25 mouse cellular contexts compared by ENCODE assay signal in the genomic region with DNA sequence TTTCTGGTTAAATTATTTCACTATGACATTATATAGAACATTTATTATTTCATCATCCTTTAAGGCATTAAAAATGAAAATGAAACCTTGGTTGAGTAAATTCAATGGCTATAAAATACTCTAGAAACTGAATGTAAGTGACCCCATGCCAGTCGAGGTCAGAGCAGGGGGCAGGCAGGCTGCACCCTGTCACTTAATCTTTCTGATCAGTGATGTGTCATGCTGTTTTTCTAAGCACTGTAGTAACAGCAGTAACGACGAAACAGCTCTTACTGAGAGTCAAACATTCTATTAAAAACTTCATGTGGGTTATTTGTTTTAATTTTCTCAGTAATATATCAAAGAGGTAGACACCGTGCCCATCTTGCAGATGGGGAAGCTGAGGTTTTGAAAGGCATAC.
A peak's percentile ranks its signal among the peaks of the same experiment; 100 is the strongest.
DNase-seq lines count a peak whose midpoint lies in the region; ATAC-seq lines count a peak whose summit lies in the region.
"Had no signal": no experiment of that assay in that cellular context is flagged by ENCODE, and none has a peak within 500 bp of the region (broad histone marks: within the 10 kb centered on the region; RNA-seq: fewer than 3 reads in every experiment).

No protein-coding gene starts in this region.

- no peak overlapping the region for H3K4me3 ChIP-seq in heart, embryonic 10.5 days
- H3K4me3 ChIP-seq in heart, embryonic 13.5 days, result no peak overlapping the region
- H3K4me3 ChIP-seq in heart, embryonic 11.5 days (ENCODE audit: low read depth, low read length), result no peak overlapping the region
- H3K4me3 ChIP-seq: embryonic facial prominence, embryonic 12.5 days; embryonic facial prominence, embryonic 15.5 days; erythroblast, embryonic 14.5 days; forebrain, embryonic 10.5 days; forebrain, embryonic 12.5 days had no signal

- H3K9me3 ChIP-seq in heart, embryonic 10.5 days, result no peaks in the 10 kb centered on the region
- H3K9me3 ChIP-seq in heart, embryonic 13.5 days, result no peaks in the 10 kb centered on the region
- no peaks in the 10 kb centered on the region for H3K9me3 ChIP-seq in heart, embryonic 11.5 days (replicated peaks; ENCODE audit: control insufficient read depth, low read length)
- H3K9me3 ChIP-seq: embryonic facial prominence, embryonic 12.5 days; embryonic facial prominence, embryonic 15.5 days; forebrain, embryonic 10.5 days; forebrain, embryonic 12.5 days had no signal

- no peak for DNase-seq in heart, embryonic 10.5 days (ENCODE audit: low spot score)
- no peak for DNase-seq in heart, postnatal 4 days
- DNase-seq in gastrocnemius, adult 8-10 months (ENCODE audit: low spot score in 2 of 2), result no peak
- DNase-seq in frontal cortex, postnatal 14 days (ENCODE audit: low spot score in 2 of 2), result no peak
- DNase-seq: adrenal gland, adult 8-10 months; adrenal gland, postnatal 14 days; adrenal gland, postnatal 36 days; cerebellum, adult 11-12 months; cerebellum, adult 2 months; cerebellum, adult 9-10 months; cerebellum, postnatal 10 days; cerebellum, postnatal 25 days; embryo, embryonic 11 days had no signal

- no peak overlapping the region for H3K9ac ChIP-seq in heart, embryonic 13.5 days
- H3K9ac ChIP-seq in heart, embryonic 11.5 days (ENCODE audit: low read depth, low read length), result no peak overlapping the region
- H3K9ac ChIP-seq: embryonic facial prominence, embryonic 12.5 days; embryonic facial prominence, embryonic 15.5 days; forebrain, embryonic 12.5 days had no signal

- H3K27me3 ChIP-seq in heart, embryonic 10.5 days (ENCODE audit: insufficient read depth, poor library complexity, severe bottlenecking), result no peaks in the 10 kb centered on the region
- no peaks in the 10 kb centered on the region for H3K27me3 ChIP-seq in heart, embryonic 13.5 days (replicated peaks)
- no peaks in the 10 kb centered on the region for H3K27me3 ChIP-seq in heart, embryonic 11.5 days (ENCODE audit: control insufficient read depth, insufficient read depth, low read length)
- H3K27me3 ChIP-seq: embryonic facial prominence, embryonic 12.5 days; embryonic facial prominence, embryonic 15.5 days; forebrain, embryonic 12.5 days; Patski had no signal

- H3K4me1 ChIP-seq in heart, embryonic 10.5 days, result peaks cover 41% of the 10 kb centered on the region
- H3K4me1 ChIP-seq in heart, embryonic 13.5 days, result peaks cover 51% of the 10 kb centered on the region
- H3K4me1 ChIP-seq in heart, embryonic 11.5 days (ENCODE audit: control insufficient read depth, insufficient read depth, low read length), result peaks cover 33% of the 10 kb centered on the region

- H3K36me3 ChIP-seq in heart, embryonic 10.5 days, result no peaks in the 10 kb centered on the region
- peaks cover 3% of the 10 kb centered on the region; the same call in 1 of the 2 replicates for H3K36me3 ChIP-seq in heart, embryonic 13.5 days
- no peaks in the 10 kb centered on the region for H3K36me3 ChIP-seq in heart, embryonic 11.5 days (ENCODE audit: control insufficient read depth, insufficient read depth, low read length)
- H3K36me3 ChIP-seq: embryonic facial prominence, embryonic 12.5 days; embryonic facial prominence, embryonic 15.5 days; forebrain, embryonic 12.5 days had no signal

- WGBS in heart, embryonic 10.5 days, result 41% methylated on average over 4 of the region's 4 CpGs
- 42% methylated on average over 4 of the region's 4 CpGs for WGBS in heart, embryonic 13.5 days
- 39% methylated on average over 4 of the region's 4 CpGs for WGBS in heart, embryonic 11.5 days (ENCODE audit: insufficient replicate concordance)

- H3K4me2 ChIP-seq in heart, embryonic 13.5 days, result no peak overlapping the region
- H3K4me2 ChIP-seq in heart, embryonic 11.5 days, result no peak overlapping the region
- H3K4me2 ChIP-seq: embryonic facial prominence, embryonic 12.5 days; embryonic facial prominence, embryonic 15.5 days; forebrain, embryonic 12.5 days had no signal

- no peak for ATAC-seq in heart, embryonic 13.5 days (ENCODE audit: extremely low read depth, insufficient number of reproducible peaks, low FRiP score, low TSS enrichment)
- no peak for ATAC-seq in heart, embryonic 11.5 days (replicated peaks; ENCODE audit: insufficient number of reproducible peaks, low FRiP score, low TSS enrichment)
- peak; percentile 52; the same call in 1 of the 2 replicates for ATAC-seq in megakaryocyte progenitor cell, adult 5-6 weeks (replicated peaks; ENCODE audit: poor library complexity)
- ATAC-seq: activated CD4-positive, CD25-positive, alpha-beta regulatory T cell, adult 4 months; forebrain, embryonic 14.5 days; forebrain, embryonic 16.5 days; Patski had no signal

- peak overlapping the region; percentile 24; the same call in 1 of the 2 replicates for H3K27ac ChIP-seq in heart, embryonic 10.5 days
- H3K27ac ChIP-seq in heart, embryonic 13.5 days (replicated peaks), result peak overlapping the region; percentile 69
- H3K27ac ChIP-seq in heart, embryonic 11.5 days (ENCODE audit: low read depth, low read length), result no peak overlapping the region
- H3K27ac ChIP-seq: embryonic facial prominence, embryonic 12.5 days; embryonic facial prominence, embryonic 15.5 days; forebrain, embryonic 10.5 days; forebrain, embryonic 12.5 days had no signal
